Mouse (Mus musculus): ENCODE data around the gene Fam221b. TPM values are rescaled to one million over a fixed set of nuclear protein-coding genes. Genes with fewer than 3 reads are reported as not detected.

Gene Fam221b
- not detected in 4 replicates for total RNA-seq (2023)

DNA sequence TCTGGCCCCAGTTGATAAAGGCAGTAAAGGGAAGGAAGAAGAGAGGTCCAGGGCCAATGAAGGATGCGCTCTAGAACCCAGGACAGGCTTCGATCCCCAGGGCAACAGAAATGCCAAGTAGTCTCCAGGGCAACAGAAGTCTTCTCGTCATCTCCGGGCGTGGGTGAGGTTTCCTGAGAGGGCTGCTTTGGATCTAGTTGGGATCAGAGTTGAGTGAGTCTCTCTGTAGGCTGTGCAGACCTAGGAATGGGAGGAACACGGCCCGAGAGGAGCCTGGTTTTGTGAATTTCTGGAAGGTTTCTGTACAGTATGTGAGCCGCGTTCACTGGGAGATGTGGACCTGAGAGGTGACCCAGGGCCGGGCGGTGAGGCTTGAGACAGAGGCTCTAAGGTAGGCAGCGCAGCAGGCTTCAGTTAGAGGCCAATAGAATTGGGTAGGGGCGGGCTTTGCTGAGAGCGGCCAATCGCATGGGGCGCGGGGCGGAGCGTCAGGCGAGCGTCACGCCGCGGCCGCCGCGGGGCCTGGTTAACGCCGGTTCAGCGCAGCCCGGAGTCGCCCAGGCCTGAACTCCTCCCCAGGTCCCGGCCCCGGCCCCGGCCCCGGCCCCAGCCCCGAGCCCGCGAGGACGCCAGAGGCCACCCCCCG is at the start of gene Fam221b, which contains the start of gene Tmem8b:
Gene Fam221b (minus strand): TSS at position 364 of the 646 bp plus-strand sequence.
Gene Tmem8b (plus strand): TSS at position 190 of the 646 bp plus-strand sequence.

DNA sequence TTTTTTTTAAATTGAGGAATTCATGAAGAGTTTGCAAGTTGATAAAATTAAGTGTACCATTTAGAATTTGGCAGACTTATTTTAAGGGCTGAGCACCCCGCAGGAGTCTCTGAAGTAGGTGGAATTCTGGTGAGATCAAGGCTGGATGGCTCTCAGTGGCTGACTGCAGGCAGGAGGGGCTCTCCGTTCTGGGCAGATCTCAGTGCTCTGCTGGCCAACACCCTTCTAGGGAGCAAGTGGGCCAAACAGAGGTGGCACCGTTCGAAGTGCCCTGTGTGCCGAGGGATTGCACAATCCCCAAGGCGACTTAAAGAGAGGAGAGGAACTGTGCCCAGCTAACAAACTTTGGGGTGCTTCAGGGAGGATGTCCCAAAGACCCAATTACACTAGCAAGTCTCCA is 40.9 kb upstream of the Fam221b start, which contains the start of gene Olfr71:
Gene Olfr71 (minus strand): TSS at position 387 of the 400 bp plus-strand sequence.

DNA sequence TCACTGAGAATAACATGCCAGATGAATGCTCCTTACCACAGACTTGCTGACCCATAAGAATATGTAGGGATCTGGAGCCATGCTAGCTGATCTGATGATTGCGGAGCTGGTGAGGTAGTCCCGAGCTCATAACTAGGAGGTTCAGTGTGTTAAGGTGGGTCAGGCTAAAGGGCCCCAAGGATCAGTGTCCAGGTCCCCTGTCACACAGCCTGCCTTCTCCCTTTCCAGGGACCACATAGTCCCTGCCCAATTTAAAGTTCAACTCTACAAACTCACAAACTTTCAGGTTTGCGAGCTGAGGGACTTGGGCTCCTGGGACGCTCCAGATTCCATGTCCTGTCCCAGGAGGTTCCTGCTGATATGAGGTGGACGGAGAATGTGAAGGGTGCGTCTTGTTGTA is 31.8 kb upstream of the Fam221b start, which contains the start of gene Olfr70:
Gene Olfr70 (minus strand): TSS at position 101 of the 400 bp plus-strand sequence.

DNA sequence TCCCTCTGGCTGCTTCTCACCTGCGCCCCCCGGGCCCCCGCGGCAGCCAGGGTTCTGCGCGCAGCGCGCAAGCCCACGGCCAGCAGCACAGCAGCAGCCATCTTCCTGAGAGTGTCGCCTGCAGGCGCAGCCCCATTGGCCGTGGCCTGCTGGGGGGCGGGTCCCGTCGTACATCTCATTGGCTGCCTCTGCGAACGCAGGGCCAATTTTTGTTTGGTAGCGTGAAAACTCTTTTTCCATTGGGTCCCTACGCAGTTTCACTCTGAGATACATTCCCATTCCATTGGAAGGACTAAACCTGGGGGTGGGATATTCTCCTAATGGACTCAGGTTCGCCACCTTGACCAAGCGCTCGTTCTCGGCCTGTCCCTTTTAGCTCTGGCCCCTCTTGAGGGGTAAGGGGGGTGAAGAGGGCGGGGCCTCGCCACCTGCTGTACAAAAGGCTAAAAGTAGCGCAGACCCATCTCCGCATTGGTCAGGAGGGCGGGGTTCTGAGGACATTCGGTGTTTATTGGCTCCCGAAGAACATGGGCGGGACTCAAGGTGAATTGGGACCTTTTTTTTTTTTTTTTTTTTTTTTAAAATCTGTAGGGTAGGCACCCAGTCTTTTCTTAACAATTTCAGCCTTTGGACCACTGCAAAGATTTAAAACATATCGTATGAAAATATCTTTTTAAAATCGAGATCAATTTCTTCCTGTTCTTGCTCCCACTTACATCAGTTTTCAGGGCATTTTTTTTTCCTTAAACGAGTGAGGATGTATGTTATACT is 12.4 kb downstream of the Fam221b start, which contains the start of gene Hint2:
Gene Hint2 (minus strand): TSS at position 128 of the 771 bp plus-strand sequence.

DNA sequence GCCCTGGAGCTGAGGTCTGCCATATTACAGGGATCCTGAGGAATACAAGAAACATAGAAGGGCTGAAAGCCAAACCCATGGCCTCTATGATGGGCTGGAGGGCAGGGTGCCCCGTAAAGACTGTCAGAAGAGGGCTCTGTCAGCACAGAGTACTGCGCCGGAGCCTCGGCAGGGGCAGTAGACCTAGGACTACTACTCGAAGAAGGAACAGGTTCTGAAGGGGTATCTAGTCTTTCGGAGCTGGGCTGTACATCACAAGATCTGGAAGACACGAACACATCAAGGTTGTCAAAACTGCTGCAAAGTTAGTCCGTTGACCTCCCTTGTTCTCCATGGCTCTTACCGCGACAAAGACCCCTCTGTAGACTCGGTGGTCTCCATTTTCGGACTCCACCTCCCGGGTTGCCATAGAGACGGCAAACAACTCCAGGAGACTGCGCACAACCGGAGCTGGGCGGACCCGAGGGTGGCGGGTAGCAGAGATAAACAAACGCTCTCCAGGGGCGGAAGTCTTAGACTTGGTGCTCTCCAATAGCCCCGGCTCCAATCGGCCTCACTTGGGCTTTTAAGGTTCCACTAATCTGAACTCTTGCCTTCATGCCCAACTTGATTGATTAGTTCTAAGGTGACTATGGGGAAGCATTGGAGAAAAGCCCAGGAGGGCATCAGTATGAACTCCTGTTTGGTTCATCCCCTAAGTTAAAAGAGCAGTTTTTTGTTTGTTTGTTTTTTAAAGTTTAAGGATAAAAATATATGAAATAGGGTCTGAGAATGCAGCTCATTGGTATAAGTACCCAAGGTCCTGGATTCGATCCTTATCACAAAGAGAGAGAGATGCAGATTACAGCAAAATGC is 15.6 kb downstream of the Fam221b start, which contains the start of gene Spag8:
Gene Spag8 (minus strand): TSS at position 434 of the 855 bp plus-strand sequence.

DNA sequence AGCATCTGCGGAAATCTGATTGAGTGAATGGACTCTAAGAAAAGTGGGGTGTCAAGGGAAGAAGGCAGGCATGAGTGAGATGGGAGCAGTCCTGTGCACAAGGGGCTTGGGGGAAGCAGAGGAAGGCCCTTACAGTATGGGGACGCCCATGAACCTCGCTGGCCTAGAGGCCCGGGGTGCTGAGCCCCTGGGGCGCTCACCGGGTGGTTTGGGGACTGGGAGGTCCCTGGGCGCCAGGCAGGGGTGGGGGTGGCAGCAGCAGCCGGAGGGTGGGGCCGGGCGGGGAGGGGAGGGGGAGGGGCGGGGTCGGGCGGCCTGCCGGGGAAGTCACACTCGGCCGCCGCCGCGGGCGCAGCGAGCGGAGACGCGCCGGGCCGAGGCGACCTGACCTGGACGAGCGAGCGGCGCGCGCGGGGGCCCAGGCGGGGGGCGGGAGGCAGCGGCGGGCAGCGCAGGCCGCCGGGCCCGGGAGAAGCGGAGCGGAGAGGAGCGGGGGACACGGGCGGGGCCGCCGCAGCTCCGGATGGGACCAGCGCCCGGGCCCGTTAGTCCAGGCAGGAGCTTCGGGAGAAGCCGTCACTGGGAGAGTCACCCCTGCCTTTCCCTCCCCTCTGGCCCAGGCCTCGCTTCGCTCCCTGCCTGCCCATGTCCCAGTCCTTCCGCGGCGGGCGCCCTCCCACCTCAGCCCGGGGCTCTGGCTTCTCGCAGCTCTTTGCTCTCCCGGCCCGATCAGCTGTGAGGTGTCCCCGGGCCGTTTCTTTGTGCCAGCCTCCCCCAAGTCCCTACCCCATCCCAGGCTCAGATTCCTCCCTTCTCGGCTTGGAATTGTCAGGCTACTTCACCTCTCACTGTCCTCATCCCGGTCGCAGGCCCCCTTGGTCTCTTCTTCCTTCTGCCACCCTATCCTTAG is 37.6 kb downstream of the Fam221b start, which contains the start of gene Npr2:
Gene Npr2 (plus strand): TSS at position 890 of the 910 bp plus-strand sequence.

Other genes with a start within 250 kb of the Fam221b start
- not detected in 4 replicates for gene Fam166b, start 240.0 kb downstream of the Fam221b start, total RNA-seq (2023)
- 55.0 to 57.8 TPM (median 57.0 TPM) in 4 replicates for gene Tesk1, start 227.2 kb downstream of the Fam221b start, total RNA-seq (2023)
- 440 to 532 TPM (median 462 TPM) in 4 replicates for gene Cd72, start 214.5 kb downstream of the Fam221b start, total RNA-seq (2023)
- 12.9 to 13.7 TPM (median 13.3 TPM) in 4 replicates for gene Sit1, start 185.4 kb downstream of the Fam221b start, total RNA-seq (2023)
- gene Ccdc107, start 176.2 kb downstream of the Fam221b start, total RNA-seq (2023): 27.3 to 29.7 TPM (median 29.2 TPM) in 4 replicates
- 1.1 to 2.6 TPM (median 2.4 TPM) in 4 replicates for gene Arhgef39, start 169.4 kb downstream of the Fam221b start, total RNA-seq (2023)
- 0.49 to 1.2 TPM in 2 of 4 replicates, not detected in the others for gene Car9, start 162.2 kb downstream of the Fam221b start, total RNA-seq (2023)
- gene Tpm2, start 145.4 kb downstream of the Fam221b start, total RNA-seq (2023): 0.46 to 1.6 TPM (median 0.74 TPM) in 4 replicates
- gene Creb3, start 106.8 kb downstream of the Fam221b start, total RNA-seq (2023): 71.8 to 80.6 TPM (median 76.8 TPM) in 4 replicates
- gene Tln1, start 106.5 kb downstream of the Fam221b start, total RNA-seq (2023): 269 to 292 TPM (median 275 TPM) in 4 replicates
- gene Rgp1, start 90.4 kb downstream of the Fam221b start, total RNA-seq (2023): 39.9 to 55.5 TPM (median 43.6 TPM) in 4 replicates
- gene Gba2, start 90.3 kb downstream of the Fam221b start, total RNA-seq (2023): 41.8 to 54.9 TPM (median 45.2 TPM) in 4 replicates
- not detected in 4 replicates for gene Msmp, start 84.7 kb downstream of the Fam221b start, total RNA-seq (2023)
- 0.16 to 0.40 TPM (median 0.39 TPM) in 3 of 4 replicates, not detected in the other for gene Npr2, start 37.2 kb downstream of the Fam221b start, total RNA-seq (2023)
- gene Spag8, start 15.6 kb downstream of the Fam221b start, total RNA-seq (2023): 1.4 TPM in 1 of 4 replicates, not detected in the others
- 16.0 to 24.2 TPM (median 20.8 TPM) in 4 replicates for gene Hint2, start 12.7 kb downstream of the Fam221b start, total RNA-seq (2023)
- 2.4 to 6.0 TPM (median 4.9 TPM) in 4 replicates for gene Tmem8b, start 174 bp downstream of the Fam221b start, total RNA-seq (2023)
- not detected in 4 replicates for gene Olfr70, start 31.7 kb upstream of the Fam221b start, total RNA-seq (2023)
- not detected in 4 replicates for gene Olfr71, start 41.1 kb upstream of the Fam221b start, total RNA-seq (2023)
- gene Hrct1, start 58.0 kb upstream of the Fam221b start, total RNA-seq (2023): not detected in 4 replicates
- gene Spaar, start 60.9 kb upstream of the Fam221b start, total RNA-seq (2023): not detected in 4 replicates
- gene Olfr159, start 101.9 kb upstream of the Fam221b start, total RNA-seq (2023): not detected in 4 replicates
- not detected in 4 replicates for gene Olfr156, start 154.8 kb upstream of the Fam221b start, total RNA-seq (2023)
- not detected in 4 replicates for gene Olfr157, start 171.1 kb upstream of the Fam221b start, total RNA-seq (2023)
- not detected in 4 replicates for gene Olfr155, start 182.4 kb upstream of the Fam221b start, total RNA-seq (2023)
- 0.55 to 0.88 TPM (median 0.66 TPM) in 4 replicates for gene Reck, start 206.4 kb upstream of the Fam221b start, total RNA-seq (2023)